In the genomic region with DNA sequence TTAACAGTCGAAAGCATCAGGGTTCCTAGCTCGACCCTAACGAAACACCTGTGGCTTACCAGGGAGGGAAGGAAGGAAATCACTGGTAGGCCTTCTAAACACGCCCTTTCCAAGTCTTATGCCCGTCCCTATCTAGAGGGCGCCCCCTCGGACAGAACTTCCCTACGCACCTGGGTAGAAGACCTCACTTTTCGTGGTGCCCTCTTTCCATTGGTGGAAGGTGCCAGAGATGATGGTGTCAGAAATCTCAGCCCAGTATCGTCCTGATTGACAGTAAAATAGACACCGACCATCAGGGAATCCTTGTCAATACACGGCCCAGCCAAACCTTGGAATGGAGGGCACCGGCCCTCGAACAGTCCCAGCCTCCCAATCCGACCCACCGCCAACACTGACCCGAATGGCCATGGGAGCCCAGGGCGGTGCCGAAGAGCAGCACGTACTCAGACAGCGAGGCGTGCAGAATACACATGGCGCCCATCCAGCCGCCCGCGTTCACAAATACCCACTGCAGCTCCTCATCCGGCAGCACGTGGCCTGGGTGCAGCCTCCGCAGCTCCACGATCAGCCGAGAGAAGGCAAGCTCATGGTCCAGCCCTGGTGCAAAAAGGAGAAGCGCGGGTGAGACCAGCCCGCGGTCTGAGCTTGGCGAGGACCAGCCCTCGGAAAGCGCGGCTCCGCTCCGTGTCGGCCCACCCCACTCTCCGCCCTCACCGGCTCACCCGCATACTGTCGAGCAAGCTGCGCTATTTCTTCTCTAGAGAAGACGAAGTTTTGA, we compare ENCODE assay signal across 9 mouse cellular contexts. TPM values are rescaled to one million over a fixed set of nuclear protein-coding genes. Genes with fewer than 3 reads are reported as not detected.
DNase-seq lines count a peak whose midpoint lies in the region; ATAC-seq lines count a peak whose summit lies in the region.
"Had no signal": no experiment of that assay in that cellular context is flagged by ENCODE, and none has a peak within 500 bp of the region (broad histone marks: within the 10 kb centered on the region; RNA-seq: fewer than 3 reads in every experiment).

No protein-coding gene starts in this region.

- H3K27ac ChIP-seq in heart, embryonic 16.5 days (ENCODE audit: low read length) = peak overlapping the region; percentile 88
- peak overlapping the region; percentile 85 for H3K27ac ChIP-seq in stomach, embryonic 15.5 days

- peak overlapping the region; percentile 91 for H3K4me2 ChIP-seq in heart, embryonic 16.5 days (ENCODE audit: low read depth, low read length)
- peak overlapping the region; percentile 92 for H3K4me2 ChIP-seq in stomach, embryonic 15.5 days

- H3K4me1 ChIP-seq in heart, embryonic 16.5 days (ENCODE audit: control insufficient read depth, insufficient read depth, low read length) = peaks cover 11% of the 10 kb centered on the region
- peaks cover 11% of the 10 kb centered on the region; the same call in 1 of the 2 replicates for H3K4me1 ChIP-seq in stomach, embryonic 15.5 days

- no peaks in the 10 kb centered on the region for H3K9me3 ChIP-seq in heart, embryonic 16.5 days (replicated peaks; ENCODE audit: control insufficient read depth, low read length)
- H3K9me3 ChIP-seq in stomach, embryonic 15.5 days = no peaks in the 10 kb centered on the region

- H3K4me3 ChIP-seq in heart, embryonic 16.5 days (ENCODE audit: low read length) = peak overlapping the region; percentile 83
- peak overlapping the region; percentile 65 for H3K4me3 ChIP-seq in stomach, embryonic 15.5 days (replicated peaks)

- H3K27me3 ChIP-seq in heart, embryonic 16.5 days (ENCODE audit: control insufficient read depth, insufficient read depth, low read length) = no peaks in the 10 kb centered on the region
- H3K27me3 ChIP-seq in stomach, embryonic 15.5 days (replicated peaks) = no peaks in the 10 kb centered on the region

- ATAC-seq in heart, embryonic 16.5 days (replicated peaks; ENCODE audit: extremely low read depth, insufficient read depth, low FRiP score) = peak; percentile 75
- ATAC-seq in megakaryocyte-erythroid progenitor cell, adult 5-6 weeks (replicated peaks; ENCODE audit: low FRiP score, low TSS enrichment, poor library complexity, severe bottlenecking) = peak; percentile 75
- peak; percentile 72 for ATAC-seq in stomach, embryonic 15.5 days (ENCODE audit: insufficient read depth, low FRiP score, low read depth)

- intact Hi-C loops in left cerebral cortex, postnatal 14 days (cut with DNase I) = no loop called here

- peak overlapping the region; percentile 89 for H3K9ac ChIP-seq in heart, embryonic 16.5 days (ENCODE audit: low read length)
- peak overlapping the region; percentile 73; the same call in 1 of the 2 replicates for H3K9ac ChIP-seq in stomach, embryonic 15.5 days

- WGBS in heart, embryonic 16.5 days = 1% methylated on average over 48 of the region's 48 CpGs
- WGBS in stomach, embryonic 15.5 days = under 1% methylated on average over 48 of the region's 48 CpGs

- H3K36me3 ChIP-seq in heart, embryonic 16.5 days (ENCODE audit: control insufficient read depth, insufficient read depth) = peaks cover 7% of the 10 kb centered on the region; the same call in 1 of the 2 replicates
- 0 out of 2 replicates have a peak, but pooled peaks cover 2% of the 10 kb centered on the region for H3K36me3 ChIP-seq in stomach, embryonic 15.5 days

- peak; percentile 77 for DNase-seq in adrenal gland, postnatal 14 days
- no peak for DNase-seq in adrenal gland, postnatal 10 days
- peak; percentile 51 for DNase-seq in ES-CJ7 (ENCODE audit: low read depth, low spot score)
- DNase-seq in embryo, embryonic 11 days = peak; percentile 33
- peak; percentile 73 to 85 for DNase-seq in left cerebral cortex, postnatal 14 days (ENCODE audit: low spot score in 2 of 2)

RNA-seq across cellular contexts. Expression of a gene that starts 9.6 kb away (rescaled TPM):
- total RNA-seq in adrenal gland, postnatal 14 days (2021) = not detected in 2 replicates
- total RNA-seq in adrenal gland, postnatal 10 days (2021) = not detected
- polyA plus RNA-seq in heart, embryonic 16.5 days (2015; fragmentation: Nextera tagmentation; extraction: Ambion mirVana) = not detected in 2 replicates
- under 1 TPM; 0.38 to 0.48 TPM for total RNA-seq in left cerebral cortex, postnatal 14 days (2021)
- total RNA-seq in megakaryocyte-erythroid progenitor cell, adult 5-6 weeks (2014; fragmentation: Nextera tagmentation) = not detected in 2 replicates
- not detected in 2 replicates for total RNA-seq in megakaryocyte-erythroid progenitor cell, adult 5-6 weeks (2017)
- not detected in 2 replicates for polyA plus RNA-seq in stomach, embryonic 15.5 days (2015; fragmentation: Nextera tagmentation; extraction: Ambion mirVana)
- total RNA-seq: layer of hippocampus, postnatal 14 days had no signal

RNA-seq across cellular contexts. Expression of a gene that starts 14.5 kb away (rescaled TPM):
- total RNA-seq in adrenal gland, postnatal 14 days (2021) = 36.1 and 42.3 TPM in 2 replicates
- 10 to 100 TPM; 42.3 to 49.2 TPM for total RNA-seq in adrenal gland, postnatal 10 days (2021)
- polyA plus RNA-seq in heart, embryonic 16.5 days (2015; fragmentation: Nextera tagmentation; extraction: Ambion mirVana) = 60.6 and 69.8 TPM in 2 replicates
- 100 to 1,000 TPM; 103 to 118 TPM for total RNA-seq in left cerebral cortex, postnatal 14 days (2021)
- total RNA-seq in megakaryocyte-erythroid progenitor cell, adult 5-6 weeks (2014; fragmentation: Nextera tagmentation) = 37.9 and 50.1 TPM in 2 replicates
- total RNA-seq in megakaryocyte-erythroid progenitor cell, adult 5-6 weeks (2017) = 28.0 and 31.0 TPM in 2 replicates
- 39.6 and 47.9 TPM in 2 replicates for polyA plus RNA-seq in stomach, embryonic 15.5 days (2015; fragmentation: Nextera tagmentation; extraction: Ambion mirVana)

RNA-seq across cellular contexts. Expression of a gene that starts 15.4 kb away (rescaled TPM):
- total RNA-seq in adrenal gland, postnatal 14 days (2021) = 67.1 and 76.7 TPM in 2 replicates
- total RNA-seq in adrenal gland, postnatal 10 days (2021) = 10 to 100 TPM; 65.8 to 68.8 TPM
- polyA plus RNA-seq in heart, embryonic 16.5 days (2015; fragmentation: Nextera tagmentation; extraction: Ambion mirVana) = 60.5 and 61.7 TPM in 2 replicates
- 10 to 100 TPM; 67.8 to 83.8 TPM for total RNA-seq in left cerebral cortex, postnatal 14 days (2021)
- total RNA-seq in megakaryocyte-erythroid progenitor cell, adult 5-6 weeks (2014; fragmentation: Nextera tagmentation) = 34.2 and 53.7 TPM in 2 replicates
- total RNA-seq in megakaryocyte-erythroid progenitor cell, adult 5-6 weeks (2017) = 49.7 and 57.2 TPM in 2 replicates
- 81.6 and 82.2 TPM in 2 replicates for polyA plus RNA-seq in stomach, embryonic 15.5 days (2015; fragmentation: Nextera tagmentation; extraction: Ambion mirVana)

RNA-seq across cellular contexts. Expression of a gene that starts 17.6 kb away (rescaled TPM):
- 106 and 110 TPM in 2 replicates for total RNA-seq in adrenal gland, postnatal 14 days (2021)
- 100 to 1,000 TPM; 100 to 104 TPM for total RNA-seq in adrenal gland, postnatal 10 days (2021)
- 137 and 141 TPM in 2 replicates for polyA plus RNA-seq in heart, embryonic 16.5 days (2015; fragmentation: Nextera tagmentation; extraction: Ambion mirVana)
- total RNA-seq in left cerebral cortex, postnatal 14 days (2021) = 100 to 1,000 TPM; 201 to 217 TPM
- 63.4 and 81.2 TPM in 2 replicates for total RNA-seq in megakaryocyte-erythroid progenitor cell, adult 5-6 weeks (2014; fragmentation: Nextera tagmentation)
- total RNA-seq in megakaryocyte-erythroid progenitor cell, adult 5-6 weeks (2017) = 50.6 and 80.7 TPM in 2 replicates
- 124 and 130 TPM in 2 replicates for polyA plus RNA-seq in stomach, embryonic 15.5 days (2015; fragmentation: Nextera tagmentation; extraction: Ambion mirVana)

RNA-seq across cellular contexts. Expression of a gene that starts 27.2 kb away (rescaled TPM):
- total RNA-seq in adrenal gland, postnatal 14 days (2021) = 30.1 and 34.1 TPM in 2 replicates
- 10 to 100 TPM; 36.2 to 39.0 TPM for total RNA-seq in adrenal gland, postnatal 10 days (2021)
- polyA plus RNA-seq in heart, embryonic 16.5 days (2015; fragmentation: Nextera tagmentation; extraction: Ambion mirVana) = 46.1 and 48.4 TPM in 2 replicates
- 10 to 100 TPM; 30.8 to 31.0 TPM for total RNA-seq in left cerebral cortex, postnatal 14 days (2021)
- total RNA-seq in megakaryocyte-erythroid progenitor cell, adult 5-6 weeks (2014; fragmentation: Nextera tagmentation) = 37.5 and 44.7 TPM in 2 replicates
- 33.5 and 38.9 TPM in 2 replicates for total RNA-seq in megakaryocyte-erythroid progenitor cell, adult 5-6 weeks (2017)
- polyA plus RNA-seq in stomach, embryonic 15.5 days (2015; fragmentation: Nextera tagmentation; extraction: Ambion mirVana) = 59.5 and 61.1 TPM in 2 replicates
